Mouse (Mus musculus): Measurements from ENCODE around the gene Vamp9.
A peak's percentile ranks its signal among the peaks of the same experiment; 100 is the strongest.

Vamp9 gene

DNA sequence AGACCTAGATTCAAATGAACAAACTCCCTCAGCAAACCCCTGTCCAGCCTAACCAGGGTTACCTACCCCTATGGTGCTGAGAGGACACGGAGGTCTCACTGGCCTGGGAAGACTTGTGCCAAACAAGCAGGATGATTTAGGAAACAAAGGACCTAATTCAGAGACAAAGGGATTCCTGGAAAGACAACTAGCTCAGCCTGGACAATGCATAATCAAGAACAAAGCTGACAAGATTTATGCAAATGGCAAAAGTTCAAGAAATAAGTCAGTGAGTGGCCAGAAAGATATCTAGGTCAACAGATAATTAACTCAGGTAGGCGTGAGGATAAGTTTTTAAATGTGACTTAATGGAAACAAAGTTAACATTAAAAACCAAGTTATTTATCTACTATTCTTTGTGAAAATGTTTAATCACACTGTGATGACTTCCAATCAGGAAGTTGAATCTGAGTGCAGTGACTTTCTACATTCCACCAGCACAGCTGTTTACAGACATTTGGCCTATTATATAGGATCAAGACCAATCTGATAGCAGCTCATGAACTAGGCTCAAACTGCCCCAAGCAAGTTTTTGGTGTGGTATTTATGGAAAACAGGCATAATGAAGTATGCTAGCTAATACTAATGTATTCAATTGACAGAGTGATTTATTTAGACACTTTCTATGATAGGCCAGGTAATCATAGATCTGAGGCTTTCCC is 53.3 kb downstream of the Vamp9 start:
- Histone ChIP-seq H3K27me3 (ENCODE audit: insufficient read depth, low read length) (no peaks in the 10 kb centered on the region), H3K4me1 (replicated peaks; ENCODE audit: low read depth, low read length) (peaks cover 64% of the 10 kb centered on the region), H3K36me3 (ENCODE audit: insufficient read depth, low read length) (peaks cover 85% of the 10 kb centered on the region), H3K4me3 (replicated peaks; ENCODE audit: low read length) (no peak overlapping the region), H3K9me3 (ENCODE audit: low read length) (no peaks in the 10 kb centered on the region)
- TF ChIP-seq CTCF (conservative IDR thresholded peaks at IDR 0.05; ENCODE audit: low read length) = no peak
- TF ChIP-seq POU5F1 (IDR thresholded peaks at IDR 0.05; ENCODE audit: borderline replicate concordance, low read length) = 0 out of 2 replicates have a peak, but pooled peaks have one; percentile 26
- TF ChIP-seq NANOG (IDR thresholded peaks at IDR 0.05; ENCODE audit: borderline replicate concordance, low read length) = peak; percentile 75; the same call in 1 of the 2 replicates

DNA sequence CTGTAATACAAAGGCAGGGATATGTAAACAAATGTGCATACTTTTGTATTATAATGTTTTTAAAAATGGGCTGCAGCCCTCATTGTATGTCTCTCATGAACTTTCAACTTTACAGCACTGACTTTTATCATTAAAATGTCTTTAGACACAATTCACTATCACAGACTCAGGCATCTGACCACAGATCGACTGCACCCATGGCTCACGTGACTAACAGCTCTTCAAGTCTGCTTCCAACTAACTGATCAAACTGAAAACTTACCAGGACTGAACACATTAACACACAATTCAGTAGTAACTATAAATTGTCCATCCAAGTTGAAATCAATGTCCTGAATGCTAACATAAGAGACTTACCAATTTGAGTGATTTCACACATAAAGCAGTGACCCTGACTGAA is 53.9 kb downstream of the Vamp9 start:
- Histone ChIP-seq H3K36me3 (ENCODE audit: insufficient read depth, low read length) (peaks cover 88% of the 10 kb centered on the region), H3K9me3 (ENCODE audit: low read length) (no peaks in the 10 kb centered on the region), H3K4me1 (replicated peaks; ENCODE audit: low read depth, low read length) (peaks cover 68% of the 10 kb centered on the region), H3K4me3 (replicated peaks; ENCODE audit: low read length) (no peak overlapping the region), H3K27me3 (ENCODE audit: insufficient read depth, low read length) (no peaks in the 10 kb centered on the region)
- no peak for TF ChIP-seq CTCF (conservative IDR thresholded peaks at IDR 0.05; ENCODE audit: low read length)
- TF ChIP-seq POU5F1 (IDR thresholded peaks at IDR 0.05; ENCODE audit: borderline replicate concordance, low read length) = no peak
- TF ChIP-seq NANOG (IDR thresholded peaks at IDR 0.05; ENCODE audit: borderline replicate concordance, low read length) = no peak

DNA sequence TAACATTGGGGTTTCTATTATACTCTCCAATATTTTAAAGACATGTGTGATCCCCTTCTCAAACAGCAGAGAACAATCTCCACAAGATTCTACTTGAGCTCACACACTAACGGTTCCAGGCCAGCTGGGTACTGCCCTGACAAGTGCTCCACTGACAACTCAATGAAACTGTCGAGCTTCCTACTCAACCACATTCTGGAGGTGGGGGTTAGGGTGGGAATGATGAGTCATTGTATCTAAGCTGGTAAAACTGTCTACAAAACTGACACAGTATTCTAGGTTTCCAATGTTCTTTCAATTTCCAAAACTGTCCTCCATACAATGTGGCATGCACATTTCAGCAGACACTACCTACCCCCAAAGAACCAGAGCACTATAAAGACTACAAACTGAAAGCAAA is 67.9 kb downstream of the Vamp9 start:
- TF ChIP-seq POU5F1 (IDR thresholded peaks at IDR 0.05; ENCODE audit: borderline replicate concordance, low read length) (no peak), CTCF (conservative IDR thresholded peaks at IDR 0.05; ENCODE audit: low read length) (no peak), NANOG (IDR thresholded peaks at IDR 0.05; ENCODE audit: borderline replicate concordance, low read length) (no peak)
- no peaks in the 10 kb centered on the region for H3K27me3 ChIP-seq (ENCODE audit: insufficient read depth, low read length)
- H3K4me1 ChIP-seq (replicated peaks; ENCODE audit: low read depth, low read length) = peaks cover 68% of the 10 kb centered on the region
- peaks cover 80% of the 10 kb centered on the region for H3K36me3 ChIP-seq (ENCODE audit: insufficient read depth, low read length)
- peak overlapping the region; percentile 94; the same call in 1 of the 2 replicates for H3K4me3 ChIP-seq (replicated peaks; ENCODE audit: low read length)
- no peaks in the 10 kb centered on the region for H3K9me3 ChIP-seq (ENCODE audit: low read length)

DNA sequence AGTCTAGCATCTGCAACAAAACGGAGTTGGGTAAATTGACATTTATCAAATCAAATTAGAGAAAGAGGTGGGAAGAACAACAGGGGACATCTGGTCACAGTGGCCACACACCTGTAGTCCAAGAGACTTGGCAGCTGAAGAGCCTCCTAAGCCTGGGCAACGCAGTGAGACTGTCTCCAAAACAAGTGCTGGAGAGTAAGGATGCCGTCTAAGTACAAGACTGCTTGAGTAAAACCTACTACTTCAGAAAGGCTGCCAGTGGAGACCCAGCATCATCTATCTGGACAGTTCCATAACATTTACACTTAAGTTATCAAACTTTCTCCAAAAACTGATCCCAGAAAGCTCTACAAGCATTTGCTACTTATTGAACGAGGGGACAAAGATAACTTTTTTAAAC is 69.0 kb downstream of the Vamp9 start:
- peaks cover 65% of the 10 kb centered on the region for H3K4me1 ChIP-seq (replicated peaks; ENCODE audit: low read depth, low read length)
- H3K9me3 ChIP-seq (ENCODE audit: low read length) = no peaks in the 10 kb centered on the region
- no peaks in the 10 kb centered on the region for H3K27me3 ChIP-seq (ENCODE audit: insufficient read depth, low read length)

DNA sequence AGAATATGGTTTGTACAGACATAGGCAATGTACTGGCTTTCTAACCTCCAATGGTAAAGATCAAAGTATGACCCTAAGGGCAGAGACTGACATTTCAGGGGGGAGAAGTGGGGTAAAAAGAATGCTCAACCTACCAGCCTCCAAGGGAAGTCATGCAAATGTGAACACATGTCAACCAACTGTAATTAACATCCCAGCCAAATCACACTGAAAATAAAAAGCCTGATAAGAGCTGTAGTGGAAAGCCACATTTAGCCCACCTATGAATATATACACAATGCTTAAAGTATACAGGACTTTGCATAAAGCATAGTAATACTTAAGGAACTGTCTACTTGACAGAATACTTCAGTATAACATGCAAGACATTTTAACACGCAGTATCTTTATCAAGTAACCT is 69.7 kb downstream of the Vamp9 start:
- peaks cover 58% of the 10 kb centered on the region for H3K4me1 ChIP-seq (replicated peaks; ENCODE audit: low read depth, low read length)
- TF ChIP-seq NANOG (IDR thresholded peaks at IDR 0.05; ENCODE audit: borderline replicate concordance, low read length) (no peak), CTCF (conservative IDR thresholded peaks at IDR 0.05; ENCODE audit: low read length) (no peak), POU5F1 (IDR thresholded peaks at IDR 0.05; ENCODE audit: borderline replicate concordance, low read length) (no peak)

More for the DNA sequence above, 69.0 kb downstream of the Vamp9 start:
- H3K36me3 ChIP-seq (ENCODE audit: insufficient read depth, low read length) = peaks cover 70% of the 10 kb centered on the region
- TF ChIP-seq POU5F1 (IDR thresholded peaks at IDR 0.05; ENCODE audit: borderline replicate concordance, low read length) (no peak), NANOG (IDR thresholded peaks at IDR 0.05; ENCODE audit: borderline replicate concordance, low read length) (no peak), CTCF (conservative IDR thresholded peaks at IDR 0.05; ENCODE audit: low read length) (no peak)
- H3K4me3 ChIP-seq (replicated peaks; ENCODE audit: low read length) = peak overlapping the region; percentile 94

DNA sequence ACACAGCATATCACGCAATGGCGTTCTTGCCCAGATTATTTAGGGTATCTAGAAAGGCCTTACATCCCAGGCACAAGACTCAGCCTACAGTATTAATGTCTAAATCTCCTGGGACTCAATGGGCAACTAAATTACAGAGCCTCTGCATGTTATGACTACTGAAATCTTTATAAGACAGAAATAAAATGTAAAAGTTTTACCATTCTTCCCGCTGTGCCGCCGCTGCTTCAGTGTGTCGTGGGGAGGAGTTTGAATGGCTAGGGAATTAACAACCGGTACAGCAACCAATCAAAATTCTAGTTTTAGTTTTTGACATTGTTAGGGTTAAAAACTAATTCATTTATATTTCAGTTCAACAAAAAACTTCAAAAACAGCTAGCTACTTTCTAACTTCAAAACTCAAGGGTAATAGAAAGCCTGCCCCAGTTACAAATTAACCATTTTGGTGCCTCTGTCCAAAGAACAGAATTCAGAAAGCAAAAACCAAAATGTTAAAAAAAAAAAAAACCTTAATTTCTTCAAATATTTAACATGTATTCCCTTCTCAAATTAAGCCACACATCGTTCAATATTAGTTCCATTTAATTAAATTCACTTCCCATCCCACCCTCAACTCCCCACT is 70.4 kb downstream of the Vamp9 start:
- Histone ChIP-seq H3K4me3 (replicated peaks; ENCODE audit: low read length) (peak overlapping the region; percentile 94), H3K4me1 (replicated peaks; ENCODE audit: low read depth, low read length) (peaks cover 51% of the 10 kb centered on the region), H3K9me3 (ENCODE audit: low read length) (no peaks in the 10 kb centered on the region), H3K36me3 (ENCODE audit: insufficient read depth, low read length) (peaks cover 56% of the 10 kb centered on the region), H3K27me3 (ENCODE audit: insufficient read depth, low read length) (no peaks in the 10 kb centered on the region)
- TF ChIP-seq CTCF (conservative IDR thresholded peaks at IDR 0.05; ENCODE audit: low read length) (no peak), NANOG (IDR thresholded peaks at IDR 0.05; ENCODE audit: borderline replicate concordance, low read length) (no peak), POU5F1 (IDR thresholded peaks at IDR 0.05; ENCODE audit: borderline replicate concordance, low read length) (no peak)

More for the DNA sequence above, 69.7 kb downstream of the Vamp9 start:
- Histone ChIP-seq H3K4me3 (replicated peaks; ENCODE audit: low read length) (peak overlapping the region; percentile 94), H3K36me3 (ENCODE audit: insufficient read depth, low read length) (peaks cover 63% of the 10 kb centered on the region), H3K27me3 (ENCODE audit: insufficient read depth, low read length) (no peaks in the 10 kb centered on the region), H3K9me3 (ENCODE audit: low read length) (no peaks in the 10 kb centered on the region)

DNA sequence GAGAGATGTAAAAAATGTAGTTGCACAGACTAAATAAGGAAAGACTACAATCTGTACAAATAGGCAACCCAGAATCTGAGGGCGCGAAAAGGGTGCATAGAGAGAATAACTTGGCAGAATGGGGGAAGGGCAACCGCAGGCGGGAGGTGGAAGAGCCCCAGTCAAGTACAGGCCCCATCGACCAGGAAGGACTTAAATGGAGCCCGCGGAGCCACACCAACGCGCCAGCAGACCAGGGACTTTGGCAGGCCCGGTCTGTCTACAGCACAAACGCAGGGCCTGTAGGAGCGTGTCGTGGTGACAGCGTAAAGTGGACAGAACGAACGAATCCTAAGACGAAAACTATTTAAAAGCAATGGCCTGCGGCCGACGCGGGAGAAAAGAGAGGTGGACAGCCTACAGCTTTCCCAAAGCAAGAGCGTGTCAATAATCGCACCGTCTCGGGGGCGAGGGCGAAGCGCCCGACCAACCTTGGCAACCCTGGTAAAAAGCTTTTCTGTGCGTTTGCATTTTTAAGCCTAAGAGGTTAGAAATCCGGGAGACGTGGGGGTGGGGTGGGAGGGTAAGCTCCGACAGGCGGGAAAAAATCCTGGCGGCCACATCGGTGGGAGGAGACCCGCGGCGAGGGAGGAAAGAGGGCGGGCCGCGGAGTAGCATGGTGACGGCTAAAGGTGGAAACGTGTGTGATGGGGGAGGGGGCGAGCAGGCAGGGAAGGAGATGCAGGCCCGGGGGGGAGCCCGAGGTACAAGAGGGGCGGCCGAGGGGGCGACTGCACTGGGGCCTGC is 71.7 kb downstream of the Vamp9 start:
- peak overlapping the region; percentile 94 for H3K4me3 ChIP-seq (replicated peaks; ENCODE audit: low read length)
- TF ChIP-seq NANOG (IDR thresholded peaks at IDR 0.05; ENCODE audit: borderline replicate concordance, low read length) = no peak
- no peak for TF ChIP-seq CTCF (conservative IDR thresholded peaks at IDR 0.05; ENCODE audit: low read length)
- no peak for TF ChIP-seq POU5F1 (IDR thresholded peaks at IDR 0.05; ENCODE audit: borderline replicate concordance, low read length)
- no peaks in the 10 kb centered on the region for H3K27me3 ChIP-seq (ENCODE audit: insufficient read depth, low read length)
- no peaks in the 10 kb centered on the region for H3K9me3 ChIP-seq (ENCODE audit: low read length)
- peaks cover 44% of the 10 kb centered on the region for H3K36me3 ChIP-seq (ENCODE audit: insufficient read depth, low read length)
- H3K4me1 ChIP-seq (replicated peaks; ENCODE audit: low read depth, low read length) = peaks cover 39% of the 10 kb centered on the region
